Mouse (Mus musculus): Measurements from ENCODE around the gene Snca.

DNA sequence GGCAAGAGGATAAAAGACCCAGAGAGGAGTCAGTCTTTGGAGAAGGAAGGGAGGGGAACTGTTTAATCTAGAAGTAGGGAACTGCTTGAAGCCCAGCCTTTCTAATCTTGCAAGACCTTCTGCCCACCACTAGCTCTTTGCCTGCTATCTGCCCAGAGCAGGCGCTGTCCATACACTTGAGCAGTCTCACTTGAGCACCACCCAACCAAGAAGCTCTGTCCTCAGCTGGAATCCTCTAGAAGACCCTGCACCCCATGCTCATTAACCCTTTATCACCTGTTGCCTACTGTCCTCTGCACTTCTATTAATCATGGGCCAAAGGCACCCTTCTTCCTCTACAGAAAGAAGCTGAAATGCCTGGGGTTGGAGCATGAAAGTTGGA is 1.6 kb downstream of the Snca start:
- TF ChIP-seq CTCF (IDR thresholded peaks at IDR 0.05; ENCODE audit: extremely low read depth, insufficient read length, insufficient replicate concordance, low read depth, low read length) (no peak), POLR2A (IDR thresholded peaks at IDR 0.05; ENCODE audit: low read depth, low read length) (no peak)

Data from small intestine, adult 2 months (tissue).